Mouse (Mus musculus): ENCODE data around the gene Sart1. TPM values are rescaled to one million over a fixed set of nuclear protein-coding genes. Genes with fewer than 3 reads are reported as not detected.

Sart1 gene
- polyA plus RNA-seq, 1 experiment from 2014 or later = 61.2 TPM

Other genes starting within 250 kb of the Sart1 start
- 15.6 and 15.8 TPM in 2 replicates for gene Pacs1, start 115.6 kb downstream of the Sart1 start, polyA plus RNA-seq (2015; fragmentation: Nextera tagmentation; extraction: Ambion mirVana)
- gene Sf3b2, start 93.2 kb downstream of the Sart1 start, polyA plus RNA-seq (2015; fragmentation: Nextera tagmentation; extraction: Ambion mirVana) = 282 and 289 TPM in 2 replicates
- gene Gal3st3, start 90.4 kb downstream of the Sart1 start, polyA plus RNA-seq (2015; fragmentation: Nextera tagmentation; extraction: Ambion mirVana) = 2.1 and 2.4 TPM in 2 replicates
- gene Catsper1, start 53.0 kb downstream of the Sart1 start, polyA plus RNA-seq (2015; fragmentation: Nextera tagmentation; extraction: Ambion mirVana) = not detected in 2 replicates
- 15.9 and 19.8 TPM in 2 replicates for gene Cst6, start 39.1 kb downstream of the Sart1 start, polyA plus RNA-seq (2015; fragmentation: Nextera tagmentation; extraction: Ambion mirVana)
- gene Eif1ad, start 22.0 kb downstream of the Sart1 start, polyA plus RNA-seq (2015; fragmentation: Nextera tagmentation; extraction: Ambion mirVana) = 53.9 and 58.2 TPM in 2 replicates
- gene Banf1, start 21.5 kb downstream of the Sart1 start, polyA plus RNA-seq (2015; fragmentation: Nextera tagmentation; extraction: Ambion mirVana) = 474 and 479 TPM in 2 replicates
- 4.3 and 10.8 TPM in 2 replicates for gene Tsga10ip, start 13.8 kb upstream of the Sart1 start, polyA plus RNA-seq (2015; fragmentation: Nextera tagmentation; extraction: Ambion mirVana)
- 198 and 200 TPM in 2 replicates for gene Drap1, start 36.3 kb upstream of the Sart1 start, polyA plus RNA-seq (2015; fragmentation: Nextera tagmentation; extraction: Ambion mirVana)
- gene AI837181, start 36.4 kb upstream of the Sart1 start, polyA plus RNA-seq (2015; fragmentation: Nextera tagmentation; extraction: Ambion mirVana) = 42.6 and 45.8 TPM in 2 replicates
- not detected in 2 replicates for gene Fosl1, start 58.8 kb upstream of the Sart1 start, polyA plus RNA-seq (2015; fragmentation: Nextera tagmentation; extraction: Ambion mirVana)
- 8.2 and 8.7 TPM in 2 replicates for gene Ccdc85b, start 69.2 kb upstream of the Sart1 start, polyA plus RNA-seq (2015; fragmentation: Nextera tagmentation; extraction: Ambion mirVana)
- 95.1 and 99.4 TPM in 2 replicates for gene Fibp, start 71.9 kb upstream of the Sart1 start, polyA plus RNA-seq (2015; fragmentation: Nextera tagmentation; extraction: Ambion mirVana)
- gene Ctsw, start 79.8 kb upstream of the Sart1 start, polyA plus RNA-seq (2015; fragmentation: Nextera tagmentation; extraction: Ambion mirVana) = 2.1 and 2.9 TPM in 2 replicates
- gene Efemp2, start 85.3 kb upstream of the Sart1 start, polyA plus RNA-seq (2015; fragmentation: Nextera tagmentation; extraction: Ambion mirVana) = 118 TPM in 2 replicates
- 29.5 and 29.8 TPM in 2 replicates for gene Mus81, start 99.7 kb upstream of the Sart1 start, polyA plus RNA-seq (2015; fragmentation: Nextera tagmentation; extraction: Ambion mirVana)
- gene Cfl1, start 101.8 kb upstream of the Sart1 start, polyA plus RNA-seq (2015; fragmentation: Nextera tagmentation; extraction: Ambion mirVana) = 2,332 and 2,514 TPM in 2 replicates
- gene 1700020D05Rik, start 115.1 kb upstream of the Sart1 start, polyA plus RNA-seq (2015; fragmentation: Nextera tagmentation; extraction: Ambion mirVana) = not detected in 2 replicates
- gene Snx32, start 121.8 kb upstream of the Sart1 start, polyA plus RNA-seq (2015; fragmentation: Nextera tagmentation; extraction: Ambion mirVana) = 7.2 and 8.0 TPM in 2 replicates
- 19.3 TPM in 2 replicates for gene Ovol1, start 171.9 kb upstream of the Sart1 start, polyA plus RNA-seq (2015; fragmentation: Nextera tagmentation; extraction: Ambion mirVana)
- gene Ap5b1, start 179.3 kb upstream of the Sart1 start, polyA plus RNA-seq (2015; fragmentation: Nextera tagmentation; extraction: Ambion mirVana) = 7.9 and 9.9 TPM in 2 replicates
- gene Rnaseh2c, start 213.2 kb upstream of the Sart1 start, polyA plus RNA-seq (2015; fragmentation: Nextera tagmentation; extraction: Ambion mirVana) = 128 and 149 TPM in 2 replicates
- 44.1 and 47.3 TPM in 2 replicates for gene Kat5, start 221.5 kb upstream of the Sart1 start, polyA plus RNA-seq (2015; fragmentation: Nextera tagmentation; extraction: Ambion mirVana)
- 43.0 and 43.3 TPM in 2 replicates for gene Rela, start 248.8 kb upstream of the Sart1 start, polyA plus RNA-seq (2015; fragmentation: Nextera tagmentation; extraction: Ambion mirVana)

All from intestine, embryonic 15.5 days (tissue).